Mouse (Mus musculus) MEL (cell line): ENCODE measurements around the gene G430095P16Rik. TPM values are rescaled to one million over a fixed set of nuclear protein-coding genes. Genes with fewer than 3 reads are reported as not detected.

Experiments used
- DNase-seq: peaks from one replicate; pipeline ENCODE4 v3.0.0; 2011; ENCODE audit warnings: low read depth, low spot score
- H3K27ac ChIP-seq: 2 replicates; pipeline ENCODE4 v1.5.1; 2012; ENCODE audit warnings: low read depth, mild to moderate bottlenecking, control low read depth, low read length, moderate library complexity; ENCODE audit not compliant: control insufficient read depth
- H3K27me3 ChIP-seq, 2 experiments: fragments of 150-350 bp in 1 of 2; sonication (generic) in 1 of 2; 2 replicates each; pipeline ENCODE4 v1.6.1; 2012; ENCODE audit warnings: low read length in 2 of 2, mild to moderate bottlenecking in 2 of 2, improper control_type of control experiment in 1 of 2, moderate library complexity in 1 of 2; ENCODE audit not compliant: insufficient read depth in 2 of 2, control insufficient read depth in 1 of 2
- H3K36me3 ChIP-seq, 2 experiments: 2 replicates each; pipeline ENCODE4 v1.6.1; 2012 to 2014; ENCODE audit warnings: low read length in 2 of 2, improper control_type of control experiment in 1 of 2, inconsistent platforms in 1 of 2, mild to moderate bottlenecking in 1 of 2; ENCODE audit not compliant: insufficient read depth in 2 of 2, control insufficient read depth in 1 of 2
- H3K4me1 ChIP-seq, 2 experiments: fragments of 150-350 bp in 1 of 2; sonication (generic) in 1 of 2; 2 replicates each; pipeline ENCODE4 v1.6.1; 2012; ENCODE audit warnings: low read length in 2 of 2, improper control_type of control experiment in 1 of 2, mild to moderate bottlenecking in 1 of 2; ENCODE audit not compliant: insufficient read depth in 2 of 2, control insufficient read depth in 1 of 2
- H3K4me3 ChIP-seq, 2 experiments: fragments of 150-350 bp in 1 of 2; sonication (generic) in 1 of 2; 2 replicates each; pipeline ENCODE4 v1.5.1; 2012; ENCODE audit warnings: low read depth in 2 of 2, low read length in 2 of 2, mild to moderate bottlenecking in 2 of 2, moderate library complexity in 2 of 2, control low read depth in 1 of 2, improper control_type of control experiment in 1 of 2; ENCODE audit not compliant: control insufficient read depth in 1 of 2, insufficient read depth in 1 of 2
- H3K79me2 ChIP-seq: 2 replicates; pipeline ENCODE4 v1.6.1; 2012; ENCODE audit warnings: mild to moderate bottlenecking, low read length, moderate library complexity; ENCODE audit not compliant: control insufficient read depth, poor library complexity, insufficient read depth
- H3K9ac ChIP-seq: 2 replicates; pipeline ENCODE4 v1.6.1; 2012; ENCODE audit warnings: low read depth, mild to moderate bottlenecking, control low read depth, low read length, moderate library complexity; ENCODE audit not compliant: control insufficient read depth, poor library complexity, severe bottlenecking
- H3K9me3 ChIP-seq: fragments of 150-350 bp; sonication (generic); replicated peaks from 2 replicates; pipeline ENCODE4 v1.6.1; 2012; ENCODE audit warnings: mild to moderate bottlenecking, low read length, improper control_type of control experiment, moderate library complexity; ENCODE audit not compliant: insufficient read depth
- CHD2 ChIP-seq: IDR thresholded peaks from 2 replicates; pipeline ENCODE4 v1.6.1; 2011; ENCODE audit warnings: low read length, improper control_type of control experiment
- E2F4 ChIP-seq: IDR thresholded peaks from 2 replicates; pipeline ENCODE4 v1.6.1; 2011; ENCODE audit warnings: low read depth, low read length, improper control_type of control experiment, borderline replicate concordance
- EP300 ChIP-seq, 2 experiments: IDR thresholded peaks; 2 replicates each; pipeline ENCODE4 v1.6.1; 2011; ENCODE audit warnings: improper control_type of control experiment in 2 of 2, low read length in 2 of 2, low read depth in 1 of 2, mild to moderate bottlenecking in 1 of 2
- GABPA ChIP-seq: IDR thresholded peaks from 2 replicates; pipeline ENCODE4 v1.6.1; 2012; ENCODE audit warnings: low read depth, mild to moderate bottlenecking, inconsistent platforms, low read length, improper control_type of control experiment, moderate library complexity
- GATA1 ChIP-seq: IDR thresholded peaks from 2 replicates; pipeline ENCODE4 v1.6.1; 2011; ENCODE audit warnings: low read depth, low read length, improper control_type of control experiment
- JUND ChIP-seq: IDR thresholded peaks from 2 replicates; pipeline ENCODE4 v1.6.1; 2011; ENCODE audit warnings: low read depth, mild to moderate bottlenecking, improper control_type of control experiment, low read length
- KAT2A ChIP-seq: conservative IDR thresholded peaks from 2 replicates; pipeline ENCODE4 v1.6.1; 2012; ENCODE audit warnings: low read depth, low read length, improper control_type of control experiment, inconsistent platforms
- MAFK ChIP-seq: IDR thresholded peaks from 2 replicates; pipeline ENCODE4 v1.6.1; 2011; ENCODE audit warnings: low read depth, mild to moderate bottlenecking, low read length, improper control_type of control experiment, borderline replicate concordance
- MAX ChIP-seq: IDR thresholded peaks from 2 replicates; pipeline ENCODE4 v1.6.1; 2011; ENCODE audit warnings: low read length, improper control_type of control experiment
- MXI1 ChIP-seq: IDR thresholded peaks from 2 replicates; pipeline ENCODE4 v1.6.1; 2011; ENCODE audit warnings: mild to moderate bottlenecking, low read depth, low read length, improper control_type of control experiment
- MYC ChIP-seq: IDR thresholded peaks from 2 replicates; pipeline ENCODE4 v1.6.1; 2011; ENCODE audit warnings: low read depth, mild to moderate bottlenecking, low read length, improper control_type of control experiment, moderate library complexity
- POLR2AphosphoS2 ChIP-seq: IDR thresholded peaks from 2 replicates; pipeline ENCODE4 v1.6.1; 2011; ENCODE audit warnings: low read length, improper control_type of control experiment
- POLR2AphosphoS5 ChIP-seq: IDR thresholded peaks from 2 replicates; pipeline ENCODE4 v1.6.1; 2012; ENCODE audit warnings: low read depth, borderline replicate concordance, mild to moderate bottlenecking, inconsistent platforms, low read length, moderate library complexity, mixed read lengths
- RAD21 ChIP-seq: IDR thresholded peaks from 2 replicates; pipeline ENCODE4 v1.6.1; 2011; ENCODE audit warnings: mild to moderate bottlenecking, low read depth, low read length, improper control_type of control experiment
- RCOR1 ChIP-seq: IDR thresholded peaks from 2 replicates; pipeline ENCODE4 v1.6.1; 2012; ENCODE audit warnings: low read depth, mild to moderate bottlenecking, inconsistent platforms, low read length, improper control_type of control experiment
- SMC3 ChIP-seq: IDR thresholded peaks from 2 replicates; pipeline ENCODE4 v1.6.1; 2011; ENCODE audit warnings: low read depth, low read length, improper control_type of control experiment
- TAL1 ChIP-seq: IDR thresholded peaks from 2 replicates; pipeline ENCODE4 v1.6.1; 2012; ENCODE audit warnings: mild to moderate bottlenecking, inconsistent platforms, low read length, moderate library complexity, mixed read lengths
- TBP ChIP-seq: IDR thresholded peaks from 2 replicates; pipeline ENCODE4 v1.8.0; 2011; ENCODE audit warnings: low read depth, low read length, improper control_type of control experiment
- TCF12 ChIP-seq: IDR thresholded peaks from 2 replicates; pipeline ENCODE4 v1.6.1; 2014; ENCODE audit warnings: low read depth, mild to moderate bottlenecking, inconsistent platforms, low read length, improper control_type of control experiment, moderate library complexity
- UBTF ChIP-seq: IDR thresholded peaks from 2 replicates; pipeline ENCODE4 v1.6.1; 2012; ENCODE audit warnings: low read depth, mild to moderate bottlenecking, inconsistent platforms, low read length, improper control_type of control experiment, moderate library complexity, borderline replicate concordance; ENCODE audit not compliant: insufficient read depth
- USF1 ChIP-seq: IDR thresholded peaks from 2 replicates; pipeline ENCODE4 v1.6.1; 2014; ENCODE audit warnings: low read depth, mild to moderate bottlenecking, inconsistent platforms, low read length, improper control_type of control experiment, moderate library complexity
- ZC3H11A ChIP-seq: IDR thresholded peaks from 2 replicates; pipeline ENCODE4 v1.6.1; 2012; ENCODE audit warnings: low read depth, mild to moderate bottlenecking, inconsistent platforms, low read length, improper control_type of control experiment
- ZKSCAN1 ChIP-seq: IDR thresholded peaks from 2 replicates; pipeline ENCODE4 v1.6.1; 2012; ENCODE audit warnings: low read depth, mild to moderate bottlenecking, inconsistent platforms, low read length, improper control_type of control experiment, moderate library complexity
- ZMIZ1 ChIP-seq: IDR thresholded peaks from 2 replicates; pipeline ENCODE4 v1.6.1; 2012; ENCODE audit warnings: low read depth, mild to moderate bottlenecking, inconsistent platforms, low read length, improper control_type of control experiment, moderate library complexity
- polyA plus RNA-seq, 2 experiments: library from polyadenylated mRNA; stranded (reverse) in 1 of 2; unstranded in 1 of 2; fragments of >175 nt in 1 of 2; fragments of >200 nt in 1 of 2; gene quantifications; 2 replicates each; pipeline versions ENCODE4 v1.2.1 to v1.2.4; 2012; ENCODE audit warnings: low replicate concordance in 2 of 2, low read depth in 1 of 2; ENCODE audit not compliant: insufficient read length in 2 of 2, insufficient read depth in 1 of 2, missing spikeins in 1 of 2
- total RNA-seq: library from RNA; depleted of rRNA; stranded (reverse); fragments of 300-350 nt; gene quantifications from 2 replicates; pipeline ENCODE4 v1.2.3, GENCODE M21; 2012

The G430095P16Rik gene
- total and polyA plus RNA-seq, 3 experiments = 5.6 to 17.1 TPM; not detected in 1

DNA sequence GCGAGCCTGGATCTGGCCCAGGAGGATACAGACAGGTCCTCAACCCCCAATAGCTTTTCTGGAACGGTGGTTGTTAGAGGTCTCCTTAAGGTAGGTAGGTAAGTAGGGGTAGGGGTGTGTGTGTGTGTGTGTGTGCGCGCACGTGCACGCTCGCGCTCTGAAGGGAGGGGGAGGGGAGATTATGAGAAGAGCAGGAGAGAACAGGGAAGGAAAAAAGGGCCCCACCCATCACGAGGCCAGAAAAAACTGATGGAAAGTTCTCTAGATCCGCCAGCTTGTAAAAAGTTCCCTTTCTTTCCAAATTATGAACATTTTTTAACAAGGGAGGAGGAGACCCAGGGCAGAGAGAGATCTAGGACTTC is 20.2 kb downstream of the G430095P16Rik start:
- DNase-seq = no peak
- no peaks in the 10 kb centered on the region for H3K79me2 ChIP-seq
- no peaks in the 10 kb centered on the region for H3K9me3 ChIP-seq
- peaks cover 3 to 7% of the 10 kb centered on the region in 2 experiments; a peak in 2 of 4 replicates for H3K4me1 ChIP-seq
- H3K27me3 ChIP-seq = no peaks in the 10 kb centered on the region
- TF ChIP-seq CHD2 = no peak
- TF ChIP-seq KAT2A = no peak
- no peak for TF ChIP-seq ZC3H11A
- no peak for TF ChIP-seq USF1
- TF ChIP-seq ZMIZ1 = no peak
- TF ChIP-seq TCF12 = no peak
- TF ChIP-seq MAFK = no peak
- no peak for TF ChIP-seq POLR2AphosphoS2
- H3K9ac ChIP-seq = no peak overlapping the region
- no peaks in the 10 kb centered on the region; a peak in 2 of 4 replicates for H3K36me3 ChIP-seq
- no peak overlapping the region for H3K4me3 ChIP-seq
- no peak overlapping the region for H3K27ac ChIP-seq

DNA sequence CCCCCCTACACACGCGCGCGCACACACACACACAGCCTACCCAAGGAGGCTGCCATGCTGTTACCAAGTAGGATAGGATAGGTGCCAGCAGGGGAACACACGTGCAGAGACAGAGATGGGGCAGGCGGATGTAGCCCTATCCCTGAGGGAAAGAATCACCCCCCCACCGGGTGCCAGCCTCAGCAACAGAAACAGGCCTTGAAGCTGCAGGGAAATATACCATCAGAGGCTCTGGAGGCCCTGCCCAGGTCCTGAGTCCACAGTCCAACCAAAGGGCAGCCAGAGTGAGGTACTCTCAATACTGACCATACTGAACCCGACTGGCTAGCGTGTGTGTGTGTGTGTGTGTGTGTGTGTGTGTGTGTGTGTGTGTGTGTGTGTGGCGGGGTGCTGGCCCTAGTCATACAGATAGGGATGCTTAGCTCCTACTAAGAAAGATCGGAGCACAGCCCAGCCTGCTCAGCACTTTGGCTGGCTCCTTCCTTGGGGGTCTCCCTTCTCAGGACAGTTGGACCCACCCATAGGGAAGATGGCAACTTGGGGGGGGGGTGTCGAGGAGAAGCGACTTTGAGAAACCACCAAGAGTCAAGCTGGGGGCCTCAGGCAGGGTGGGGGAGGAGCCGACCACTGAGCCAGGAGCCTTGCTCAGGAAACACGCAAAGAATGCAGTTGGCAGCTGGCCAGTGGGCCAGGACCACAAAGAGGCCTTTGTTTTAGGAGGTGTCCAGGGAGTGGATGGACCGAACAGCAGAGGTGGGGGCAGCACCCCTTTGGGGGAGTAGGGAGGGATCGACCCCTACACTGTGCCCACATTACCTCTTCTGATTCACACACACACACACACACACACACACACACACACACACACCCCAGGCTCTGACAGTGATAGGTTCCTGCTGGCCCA is 21.0 kb downstream of the G430095P16Rik start:
- Histone ChIP-seq H3K4me3 (no peak overlapping the region), H3K4me1 (peaks cover 3 to 7% of the 10 kb centered on the region in 2 experiments; a peak in 2 of 4 replicates)

DNA sequence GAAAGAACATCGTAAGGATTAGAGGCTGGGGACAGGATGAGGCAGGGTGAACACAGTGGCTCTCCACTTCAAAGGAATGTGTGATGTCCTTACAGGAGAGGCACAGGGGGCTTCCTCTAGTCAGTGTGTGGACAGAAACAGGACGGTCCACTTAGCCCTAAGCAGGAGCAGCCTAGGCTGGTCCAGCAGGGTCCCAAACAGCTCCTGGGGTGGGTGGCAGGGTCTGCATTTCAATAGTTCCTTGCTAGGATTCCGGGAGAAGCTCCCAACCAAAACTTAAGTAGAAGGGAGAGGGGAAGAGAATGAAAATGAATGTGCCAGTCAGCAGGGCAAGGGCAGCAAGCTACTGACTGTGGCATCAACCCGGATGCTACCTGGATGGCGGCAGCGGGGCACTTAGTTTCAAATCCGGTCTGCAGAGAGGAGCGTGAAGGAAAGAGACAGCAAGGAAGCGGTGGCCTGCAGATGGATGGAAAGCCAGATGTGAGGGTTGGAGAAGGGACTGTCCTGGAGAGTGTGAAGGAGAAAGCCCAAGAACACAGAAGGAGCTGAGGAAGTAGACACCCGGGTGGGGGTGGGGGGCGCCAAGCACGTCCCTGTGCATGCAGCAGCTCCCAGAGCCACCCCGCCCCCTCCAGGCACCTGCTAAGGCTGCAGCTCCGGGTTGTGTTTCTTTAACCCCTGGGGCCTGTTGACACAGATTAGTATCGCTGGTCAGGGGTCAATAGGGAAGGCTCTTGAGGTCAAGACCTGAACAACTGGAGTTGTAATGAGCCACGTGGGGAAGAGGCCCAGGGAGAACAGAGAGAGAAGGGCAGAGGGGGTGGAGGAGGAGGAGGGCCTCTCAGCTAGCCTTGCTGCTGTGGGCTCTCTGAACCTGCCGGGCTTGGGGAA is 22.5 kb downstream of the G430095P16Rik start:
- no peaks in the 10 kb centered on the region; a peak in 2 of 4 replicates for H3K36me3 ChIP-seq
- H3K9me3 ChIP-seq = no peaks in the 10 kb centered on the region
- H3K4me1 ChIP-seq = peaks cover 3 to 7% of the 10 kb centered on the region in 2 experiments; a peak in 2 of 4 replicates
- H3K9ac ChIP-seq = no peak overlapping the region
- no peaks in the 10 kb centered on the region for H3K27me3 ChIP-seq
- no peaks in the 10 kb centered on the region for H3K79me2 ChIP-seq
- TF ChIP-seq MXI1 = no peak
- TF ChIP-seq SMC3 = no peak
- TF ChIP-seq ZC3H11A = no peak
- TF ChIP-seq TBP = no peak
- TF ChIP-seq ZKSCAN1 = no peak
- TF ChIP-seq RAD21 = no peak
- TF ChIP-seq TCF12 = no peak
- TF ChIP-seq RCOR1 = no peak
- no peak for TF ChIP-seq CHD2
- no peak for TF ChIP-seq UBTF
- no peak for TF ChIP-seq GATA1
- no peak for TF ChIP-seq EP300 (IDR thresholded peaks at IDR 0.05; ENCODE audit: low read depth in 1 of 2, low read length in 2 of 2)
- TF ChIP-seq E2F4 = no peak
- no peak for TF ChIP-seq TAL1
- TF ChIP-seq GABPA = no peak
- H3K27ac ChIP-seq = no peak overlapping the region
- DNase-seq = no peak
- no peak overlapping the region for H3K4me3 ChIP-seq

More for the DNA sequence above, 21.0 kb downstream of the G430095P16Rik start:
- no peaks in the 10 kb centered on the region for H3K27me3 ChIP-seq
- H3K79me2 ChIP-seq = no peaks in the 10 kb centered on the region
- H3K9me3 ChIP-seq = no peaks in the 10 kb centered on the region
- no peaks in the 10 kb centered on the region; a peak in 2 of 4 replicates for H3K36me3 ChIP-seq
- no peak overlapping the region for H3K9ac ChIP-seq
- no peak for DNase-seq
- H3K27ac ChIP-seq = no peak overlapping the region
- TF ChIP-seq MAX (no peak), MYC (no peak), POLR2AphosphoS5 (no peak), JUND (no peak)
